Mouse (Mus musculus): ENCODE results near the gene Mapre3. TPM values are rescaled to one million over a fixed set of nuclear protein-coding genes. Genes with fewer than 3 reads are reported as not detected.
A peak's percentile ranks its signal among the peaks of the same experiment; 100 is the strongest.
"Not testable (repeated sequence)": the region's sequence is repeated elsewhere in the genome, so short reads cannot be mapped to it uniquely, and the experiment has no call there.

Mapre3 gene
- polyA plus RNA-seq, 1 experiment from 2014 or later: 166 TPM

- peak overlapping the region; percentile 85 for H3K4me3 ChIP-seq
- no peaks in the 10 kb centered on the region for H3K27me3 ChIP-seq (replicated peaks)
- H3K27ac ChIP-seq: peak overlapping the region; percentile 78
- H3K4me2 ChIP-seq: peak overlapping the region; percentile 75
- H3K9ac ChIP-seq: peak overlapping the region; percentile 91
- peaks cover 17% of the 10 kb centered on the region for H3K4me1 ChIP-seq
- no peaks in the 10 kb centered on the region for H3K9me3 ChIP-seq
- peak; percentile 91 for ATAC-seq (replicated peaks)
- WGBS: under 1% methylated on average over 63 of the region's 63 CpGs
- H3K36me3 ChIP-seq (replicated peaks): peaks cover 39% of the 10 kb centered on the region
These were observed 55.1 kb downstream of the Mapre3 start for GRCm38 (mm10) chr5:30869405-30870130.

- 27% methylated on average over 2 of the region's 2 CpGs for WGBS
- Histone ChIP-seq H3K4me3 (peak overlapping the region; percentile 85), H3K9me3 (no peaks in the 10 kb centered on the region), H3K9ac (peak overlapping the region; percentile 91), H3K27ac (peak overlapping the region; percentile 78), H3K27me3 (replicated peaks) (no peaks in the 10 kb centered on the region), H3K4me1 (peaks cover 17% of the 10 kb centered on the region), H3K4me2 (peak overlapping the region; percentile 75), H3K36me3 (replicated peaks) (peaks cover 38% of the 10 kb centered on the region)
- no peak for ATAC-seq (replicated peaks)
These were observed 55.6 kb downstream of the Mapre3 start for GRCm38 (mm10) chr5:30870131-30870406.

- peaks cover 56% of the 10 kb centered on the region for H3K36me3 ChIP-seq (replicated peaks)
- H3K4me3 ChIP-seq: no peak overlapping the region
- H3K27ac ChIP-seq: no peak overlapping the region
- WGBS: 92% methylated on average over 9 of the region's 9 CpGs
- peaks cover 17% of the 10 kb centered on the region for H3K4me1 ChIP-seq
- no peaks in the 10 kb centered on the region for H3K27me3 ChIP-seq (replicated peaks)
- H3K9me3 ChIP-seq: no peaks in the 10 kb centered on the region
- no peak for ATAC-seq (replicated peaks)
- no peak overlapping the region for H3K4me2 ChIP-seq
- no peak overlapping the region for H3K9ac ChIP-seq
These were observed 58.1 kb downstream of the Mapre3 start for GRCm38 (mm10) chr5:30872574-30872973.

GRCm38 (mm10) chr5:30874365-30874764 lies 59.9 kb downstream of the Mapre3 start:
- no peak overlapping the region for H3K27ac ChIP-seq

GRCm38 (mm10) chr5:30878616-30879015 lies 64.2 kb downstream of the Mapre3 start:
- no peaks in the 10 kb centered on the region for H3K27me3 ChIP-seq (replicated peaks)
- no peaks in the 10 kb centered on the region for H3K9me3 ChIP-seq
- H3K4me3 ChIP-seq: no peak overlapping the region
- no peaks in the 10 kb centered on the region for H3K4me1 ChIP-seq
- H3K4me2 ChIP-seq: no peak overlapping the region
- H3K27ac ChIP-seq: no peak overlapping the region
- ATAC-seq (replicated peaks): no peak
- WGBS: 71% methylated on average over 6 of the region's 6 CpGs
- H3K9ac ChIP-seq: no peak overlapping the region
- H3K36me3 ChIP-seq (replicated peaks): peaks cover 42% of the 10 kb centered on the region

More at GRCm38 (mm10) chr5:30874365-30874764, 59.9 kb downstream of the Mapre3 start:
- no peaks in the 10 kb centered on the region for H3K9me3 ChIP-seq
- no peaks in the 10 kb centered on the region for H3K27me3 ChIP-seq (replicated peaks)
- H3K36me3 ChIP-seq (replicated peaks): peaks cover 61% of the 10 kb centered on the region
- H3K4me1 ChIP-seq: peaks cover 13% of the 10 kb centered on the region
- WGBS: 93% methylated on average over 7 of the region's 7 CpGs
- H3K4me2 ChIP-seq: no peak overlapping the region
- H3K9ac ChIP-seq: no peak overlapping the region
- H3K4me3 ChIP-seq: no peak overlapping the region
- no peak for ATAC-seq (replicated peaks)

- no peak overlapping the region for H3K9ac ChIP-seq
- 85% methylated on average over 5 of the region's 5 CpGs for WGBS
- no peaks in the 10 kb centered on the region for H3K4me1 ChIP-seq
- no peak for ATAC-seq (replicated peaks)
- H3K36me3 ChIP-seq (replicated peaks): peaks cover 34% of the 10 kb centered on the region
- H3K4me2 ChIP-seq: no peak overlapping the region
- no peak overlapping the region for H3K27ac ChIP-seq
- H3K4me3 ChIP-seq: no peak overlapping the region
- no peaks in the 10 kb centered on the region for H3K27me3 ChIP-seq (replicated peaks)
- H3K9me3 ChIP-seq: no peaks in the 10 kb centered on the region
These were observed 65.0 kb downstream of the Mapre3 start for GRCm38 (mm10) chr5:30879347-30879943.

- 82% methylated on average over 4 of the region's 4 CpGs for WGBS
- not testable (repeated sequence) for H3K27ac ChIP-seq; H3K9me3 ChIP-seq; H3K9ac ChIP-seq; H3K4me2 ChIP-seq; H3K27me3 ChIP-seq (replicated peaks); H3K4me1 ChIP-seq; H3K4me3 ChIP-seq; ATAC-seq (replicated peaks)
- H3K36me3 ChIP-seq (replicated peaks): peaks cover 11% of the 10 kb centered on the region; the same call in 1 of the 2 replicates
These were observed 67.4 kb downstream of the Mapre3 start for GRCm38 (mm10) chr5:30881839-30882238.

GRCm38 (mm10) chr5:30886209-30886608 lies 71.8 kb downstream of the Mapre3 start:
- H3K36me3 ChIP-seq (replicated peaks): peaks cover 5% of the 10 kb centered on the region; the same call in 1 of the 2 replicates
- ATAC-seq (replicated peaks): no peak
- WGBS: 49% methylated on average over 4 of the region's 4 CpGs
- H3K4me3 ChIP-seq: no peak overlapping the region
- H3K27ac ChIP-seq: no peak overlapping the region
- H3K4me2 ChIP-seq: peak overlapping the region; percentile 59; the same call in 1 of the 2 replicates
- H3K27me3 ChIP-seq (replicated peaks): no peaks in the 10 kb centered on the region
- peaks cover 21% of the 10 kb centered on the region for H3K4me1 ChIP-seq
- no peaks in the 10 kb centered on the region for H3K9me3 ChIP-seq
- no peak overlapping the region for H3K9ac ChIP-seq

- Histone ChIP-seq H3K9me3 (no peaks in the 10 kb centered on the region), H3K36me3 (replicated peaks) (peaks cover 10% of the 10 kb centered on the region), H3K9ac (peak overlapping the region; percentile 86; the same call in 1 of the 2 replicates), H3K4me1 (peaks cover 21% of the 10 kb centered on the region), H3K27me3 (replicated peaks) (no peaks in the 10 kb centered on the region), H3K4me2 (peak overlapping the region; percentile 59), H3K4me3 (peak overlapping the region; percentile 78), H3K27ac (peak overlapping the region; percentile 99)
- ATAC-seq (replicated peaks): no peak
- 27% methylated on average over 5 of the region's 5 CpGs for WGBS
These were observed 72.3 kb downstream of the Mapre3 start for GRCm38 (mm10) chr5:30886731-30887130.

- 0% methylated on average over 19 of the region's 19 CpGs for WGBS
- peak overlapping the region; percentile 86 for H3K9ac ChIP-seq
- no peaks in the 10 kb centered on the region for H3K9me3 ChIP-seq
- H3K4me2 ChIP-seq: peak overlapping the region; percentile 59
- H3K36me3 ChIP-seq (replicated peaks): peaks cover 16% of the 10 kb centered on the region
- no peaks in the 10 kb centered on the region for H3K27me3 ChIP-seq (replicated peaks)
- peak overlapping the region; percentile 78 for H3K4me3 ChIP-seq
- H3K27ac ChIP-seq: peak overlapping the region; percentile 99
- ATAC-seq (replicated peaks): peak; percentile 65
- H3K4me1 ChIP-seq: peaks cover 21% of the 10 kb centered on the region
These were observed 72.9 kb downstream of the Mapre3 start for GRCm38 (mm10) chr5:30887331-30887761.

- peak overlapping the region; percentile 59 for H3K4me2 ChIP-seq
- peak overlapping the region; percentile 78 for H3K4me3 ChIP-seq
- WGBS: under 1% methylated on average over 28 of the region's 28 CpGs
- ATAC-seq (replicated peaks): peak; percentile 91
- peaks cover 21% of the 10 kb centered on the region for H3K4me1 ChIP-seq
- no peaks in the 10 kb centered on the region for H3K27me3 ChIP-seq (replicated peaks)
- peak overlapping the region; percentile 99 for H3K27ac ChIP-seq
- H3K9me3 ChIP-seq: no peaks in the 10 kb centered on the region
- peak overlapping the region; percentile 86 for H3K9ac ChIP-seq
- H3K36me3 ChIP-seq (replicated peaks): peaks cover 21% of the 10 kb centered on the region
These were observed 73.5 kb downstream of the Mapre3 start for GRCm38 (mm10) chr5:30887858-30888336.

GRCm38 (mm10) chr5:30888337-30889087 lies 74.1 kb downstream of the Mapre3 start, which contains the start of gene Agbl5:
Gene Agbl5, plus strand, starts transcription at chr5:30888694.
- under 1% methylated on average over 42 of the region's 42 CpGs for WGBS
- H3K36me3 ChIP-seq (replicated peaks): peaks cover 27% of the 10 kb centered on the region
- peak; percentile 94 for ATAC-seq (replicated peaks)

More at GRCm38 (mm10) chr5:30888337-30889087, 74.1 kb downstream of the Mapre3 start, which contains the start of gene Agbl5:
- Histone ChIP-seq H3K9me3 (no peaks in the 10 kb centered on the region), H3K9ac (peak within 1 kb of the TSS; percentile 86), H3K4me2 (peak within 1 kb of the TSS; percentile 59), H3K27ac (peak within 1 kb of the TSS; percentile 99), H3K27me3 (replicated peaks) (no peaks in the 10 kb centered on the region), H3K4me1 (peaks cover 21% of the 10 kb centered on the region), H3K4me3 (peak within 1 kb of the TSS; percentile 78)

All from midbrain, embryonic 15.5 days (tissue).